Mouse (Mus musculus) cerebellum, adult 8-10 months (tissue): ENCODE data around the gene Cfap65.

Experiments
- DNase-seq: peaks from one replicate; pipeline ENCODE4 v3.0.0; 2022

Gene Cfap65

GRCm38 (mm10) chr1:74880785-74881360 is 54.5 kb downstream of the Cfap65 start:
- peak; percentile 73 for DNase-seq

DNA sequence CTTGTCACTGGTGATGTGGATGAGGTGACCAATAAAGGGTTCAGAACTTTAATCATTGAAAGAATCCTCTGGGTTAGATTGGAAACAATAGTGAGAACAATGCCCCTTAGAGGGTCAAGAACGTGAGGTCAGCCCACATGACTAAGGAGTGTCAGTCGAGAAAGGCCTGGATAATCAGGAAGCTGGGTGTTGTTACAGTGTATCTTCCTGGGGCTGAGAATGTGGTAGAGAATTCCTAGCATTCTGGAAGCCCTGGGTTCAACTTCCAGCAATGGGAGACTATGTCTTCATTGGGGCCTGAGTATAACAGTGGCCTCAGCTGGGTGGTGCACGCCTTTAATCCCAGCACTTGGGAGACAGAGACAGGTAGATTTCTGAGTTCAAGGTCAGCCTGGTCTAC is 58.2 kb downstream of the Cfap65 start:
- DNase-seq, result no peak

DNA sequence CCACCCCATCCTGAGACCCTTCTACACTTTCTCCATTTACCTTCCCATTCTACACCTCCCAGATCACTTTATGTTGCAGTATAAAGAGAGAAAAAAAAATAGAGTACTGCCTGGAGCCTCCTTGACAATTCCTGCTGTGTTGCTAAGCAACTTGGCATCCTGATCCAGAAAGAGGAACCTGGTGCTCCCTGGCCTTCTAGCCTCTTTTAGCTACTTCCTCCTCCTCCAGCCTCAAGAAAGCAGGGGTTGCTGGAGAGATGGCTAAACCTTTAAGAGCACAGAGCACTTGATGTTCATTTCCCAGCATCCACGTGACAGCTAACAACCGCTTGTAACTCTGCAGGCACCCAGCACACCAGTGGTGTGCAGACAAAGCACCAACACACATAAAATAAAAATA is 63.2 kb downstream of the Cfap65 start:
- DNase-seq, result no peak

GRCm38 (mm10) chr1:74861783-74862182 is 73.6 kb downstream of the Cfap65 start:
- DNase-seq, result no peak

DNA sequence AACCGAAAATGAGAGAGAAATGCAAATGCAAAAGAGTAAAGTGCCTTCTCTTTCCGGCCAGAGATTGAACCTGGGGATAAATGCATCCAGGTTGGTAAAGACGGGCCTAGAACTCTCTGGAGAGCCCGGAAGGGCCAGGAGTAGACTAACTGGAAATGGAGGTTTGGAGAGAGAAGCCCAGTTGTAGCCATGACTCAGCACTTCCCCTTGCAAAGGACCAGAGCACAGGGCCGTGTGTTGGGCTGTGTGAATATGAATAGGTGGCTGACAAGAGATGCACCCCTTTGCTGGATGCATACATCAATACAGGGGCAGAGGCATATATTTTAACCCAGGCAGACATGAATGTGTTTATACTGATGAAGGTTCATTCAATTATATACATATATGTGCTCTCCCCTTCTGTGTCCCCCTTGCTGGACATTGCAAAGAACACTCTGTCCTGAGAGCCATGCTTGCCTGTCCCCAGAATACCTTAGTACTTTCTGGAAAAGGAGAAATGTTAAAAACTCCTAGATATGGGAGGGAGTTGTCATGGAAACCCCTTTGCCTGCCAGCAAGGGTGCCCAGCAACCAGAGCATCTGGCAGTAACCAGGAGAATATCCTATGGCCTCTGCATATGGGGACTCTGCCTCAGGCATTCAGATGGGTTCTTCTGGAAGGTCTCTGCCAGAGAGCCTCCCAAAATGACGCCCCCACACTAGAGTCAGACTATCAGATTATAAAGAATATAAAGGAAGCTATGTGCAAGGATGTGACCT is 76.0 kb downstream of the Cfap65 start:
- DNase-seq, result peak; percentile 25

DNA sequence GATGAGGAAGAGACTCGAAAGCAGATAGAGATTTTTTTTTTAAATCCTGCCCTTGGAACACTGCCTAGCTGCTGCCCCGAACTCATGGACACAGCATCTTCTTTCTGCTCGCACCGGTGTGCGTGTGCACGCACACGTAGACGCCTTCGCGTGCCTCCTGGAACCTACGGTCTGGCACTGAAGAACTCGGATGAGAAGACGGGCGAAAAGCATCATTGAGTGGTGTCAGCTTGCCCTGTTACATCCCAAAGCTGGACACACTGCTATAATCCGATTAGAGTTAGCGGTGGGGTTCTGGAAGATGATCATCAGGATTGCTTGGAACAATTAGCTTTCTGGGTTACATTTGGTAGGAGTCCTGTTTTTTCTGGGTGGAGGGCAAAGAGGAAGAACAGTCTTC is 76.6 kb downstream of the Cfap65 start:
- no peak for DNase-seq

- DNase-seq, result peak; percentile 97
Observed at GRCm38 (mm10) chr1:74858171-74858719, 77.2 kb downstream of the Cfap65 start.

GRCm38 (mm10) chr1:74857677-74858076 is 77.7 kb downstream of the Cfap65 start:
- peak; percentile 35 for DNase-seq

- peak; percentile 30 for DNase-seq
Observed at GRCm38 (mm10) chr1:74857201-74857600, 78.2 kb downstream of the Cfap65 start.

- peak; percentile 33 for DNase-seq
Observed at GRCm38 (mm10) chr1:74856791-74857190, 78.6 kb downstream of the Cfap65 start.

- DNase-seq, result peak; percentile 34
Observed at GRCm38 (mm10) chr1:74856439-74856720, 79.0 kb downstream of the Cfap65 start.

GRCm38 (mm10) chr1:74855651-74856438 is 79.6 kb downstream of the Cfap65 start:
- DNase-seq, result peak; percentile 53

DNA sequence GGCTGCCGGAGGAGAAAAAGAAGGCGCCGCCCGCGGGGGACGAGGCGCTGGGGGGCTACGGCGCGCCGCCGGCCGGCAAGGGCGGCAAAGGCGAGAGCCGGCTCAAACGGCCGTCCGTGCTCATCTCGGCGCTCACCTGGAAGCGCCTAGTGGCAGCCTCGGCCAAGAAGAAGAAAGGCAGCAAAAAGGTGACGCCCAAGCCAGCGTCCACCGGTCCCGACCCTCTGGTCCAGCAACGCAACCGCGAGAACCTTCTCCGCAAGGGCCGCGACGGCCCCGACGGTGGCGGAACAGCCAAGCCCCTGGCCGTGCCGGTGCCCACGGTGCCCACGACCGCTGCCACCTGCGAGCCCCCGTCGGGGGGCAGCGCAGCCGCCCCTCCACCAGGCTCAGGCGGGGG is 80.2 kb downstream of the Cfap65 start:
- DNase-seq, result no peak

DNA sequence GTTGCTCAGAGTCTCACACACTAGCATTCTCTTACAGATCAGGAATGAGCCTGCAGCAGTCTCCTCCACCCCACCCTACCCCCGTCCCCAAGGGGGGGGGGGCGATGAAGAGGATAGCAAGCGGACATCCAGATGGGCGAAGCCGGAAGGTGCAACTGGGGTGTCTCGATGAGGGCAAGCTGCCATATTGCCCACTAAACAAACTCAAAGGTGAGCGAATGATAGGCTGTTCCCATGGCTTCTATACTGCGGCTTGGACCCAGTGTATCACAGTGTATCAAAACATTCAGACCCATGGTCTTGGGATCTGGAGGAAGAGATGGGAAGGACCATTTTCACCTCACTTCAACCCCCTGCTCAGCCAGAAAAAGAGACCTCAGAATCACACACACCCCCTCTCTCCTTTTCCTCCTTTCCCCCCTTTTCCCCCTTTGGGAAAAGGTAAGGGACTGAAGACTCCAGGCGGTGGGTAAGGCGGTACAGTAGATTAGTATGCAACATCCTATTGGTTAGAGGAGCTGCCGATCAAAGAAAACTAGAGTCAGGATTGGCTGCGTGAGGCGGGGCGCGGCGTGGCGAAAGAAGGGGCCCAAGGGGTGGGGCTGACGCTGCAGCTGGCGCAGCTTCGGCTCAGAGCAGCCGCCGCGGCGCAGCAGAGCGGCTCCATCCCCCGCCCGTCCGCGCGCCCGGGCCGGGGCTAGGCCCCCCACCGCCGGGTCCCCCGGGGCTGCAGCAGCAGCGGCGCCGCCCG is 80.9 kb downstream of the Cfap65 start, which contains the start of gene Cdk5r2:
TSS of gene Cdk5r2 (plus strand) at position 629 of the 751 bp plus-strand sequence.
- peak; percentile 98 for DNase-seq
